Mouse (Mus musculus) intestine, postnatal 0 days (tissue): ENCODE results near the gene Cemip2. TPM values are rescaled to one million over a fixed set of nuclear protein-coding genes. Genes with fewer than 3 reads are reported as not detected.

Experiments
- ATAC-seq: fragments of 200-750 bp; cut with Nextera tagmentation; 2 replicates; pipeline ENCODE4 v1.8.0; 2017; ENCODE audit warnings: mild to moderate bottlenecking, moderate TSS enrichment, moderate library complexity
- H3K27ac ChIP-seq: fragments of 300-500 bp; sonication (generic); 2 replicates; pipeline ENCODE4 v1.5.1; 2014; ENCODE audit warnings: mild to moderate bottlenecking, low read depth, low read length, moderate library complexity
- H3K27me3 ChIP-seq: fragments of 300-500 bp; sonication (generic); replicated peaks from 2 replicates; pipeline ENCODE4 v1.6.1; 2014; ENCODE audit warnings: low read length, mixed read lengths; ENCODE audit not compliant: control insufficient read depth, insufficient read depth
- H3K36me3 ChIP-seq: fragments of 300-500 bp; sonication (generic); 2 replicates; pipeline ENCODE4 v1.6.1; 2014; ENCODE audit warnings: mild to moderate bottlenecking, moderate library complexity; ENCODE audit not compliant: control insufficient read depth, insufficient read depth
- H3K4me1 ChIP-seq: fragments of 300-500 bp; sonication (generic); replicated peaks from 2 replicates; pipeline ENCODE4 v1.6.1; 2014; ENCODE audit warnings: antibody characterized with exemption, low read length, mixed read lengths; ENCODE audit not compliant: control insufficient read depth, insufficient read depth
- H3K4me2 ChIP-seq: fragments of 300-500 bp; sonication (generic); replicated peaks from 2 replicates; pipeline ENCODE4 v1.6.1; 2014; ENCODE audit warnings: low read depth, mild to moderate bottlenecking, moderate library complexity
- H3K4me3 ChIP-seq: fragments of 300-500 bp; sonication (generic); 2 replicates; pipeline ENCODE4 v1.5.1; 2014; ENCODE audit warnings: low read depth, low read length
- H3K9ac ChIP-seq: fragments of 300-500 bp; sonication (generic); 2 replicates; pipeline ENCODE4 v1.6.1; 2014; ENCODE audit warnings: mild to moderate bottlenecking, low read depth, low read length
- H3K9me3 ChIP-seq: fragments of 300-500 bp; sonication (generic); 2 replicates; pipeline ENCODE4 v1.6.1; 2016; ENCODE audit warnings: mixed run types; ENCODE audit not compliant: control insufficient read depth
- CTCF ChIP-seq: sonication (generic); IDR thresholded peaks from 2 replicates; pipeline ENCODE4 v1.5.1; 2016; ENCODE audit warnings: low read depth, mild to moderate bottlenecking, control low read depth, antibody characterized with exemption, moderate library complexity
- WGBS: fragments of 180-500 bp; shearing (Covaris S2); extraction: QIAGEN DNeasy Blood & Tissue Kit; methylation state at CpG from one replicate; pipeline ENCODE4 v1.1.7; 2014; 5-methylcytosine and 5-hydroxymethylcytosine counted together
- polyA plus RNA-seq: library from polyadenylated mRNA; unstranded; fragments of >200 nt; fragmentation: Nextera tagmentation; extraction: Ambion mirVana; gene quantifications from 2 replicates; pipeline ENCODE4 v1.2.1, GENCODE M21; 2015

The Cemip2 gene
- polyA plus RNA-seq, 1 experiment from 2014 or later = 3.3 TPM

GRCm38 (mm10) chr19:21883053-21883452 lies 104.9 kb downstream of the Cemip2 start:
- TF ChIP-seq CTCF = no peak
- no peak for ATAC-seq
- H3K4me2 ChIP-seq = no peak overlapping the region
- no peaks in the 10 kb centered on the region for H3K27me3 ChIP-seq
- H3K4me3 ChIP-seq = no peak overlapping the region
- no peak overlapping the region for H3K9ac ChIP-seq
- H3K4me1 ChIP-seq = no peaks in the 10 kb centered on the region
- H3K27ac ChIP-seq = no peak overlapping the region
- WGBS = 79% methylated on average over 3 of the region's 3 CpGs
- H3K9me3 ChIP-seq = no peaks in the 10 kb centered on the region
- no peaks in the 10 kb centered on the region for H3K36me3 ChIP-seq

GRCm38 (mm10) chr19:21883922-21884321 lies 105.8 kb downstream of the Cemip2 start:
- no peaks in the 10 kb centered on the region for H3K4me1 ChIP-seq
- no peaks in the 10 kb centered on the region for H3K27me3 ChIP-seq
- no peak overlapping the region for H3K9ac ChIP-seq
- H3K4me3 ChIP-seq = no peak overlapping the region
- ATAC-seq = no peak
- no peaks in the 10 kb centered on the region for H3K9me3 ChIP-seq
- 69% methylated on average over 2 of the region's 2 CpGs for WGBS
- H3K4me2 ChIP-seq = no peak overlapping the region
- TF ChIP-seq CTCF = no peak
- no peak overlapping the region for H3K27ac ChIP-seq
- H3K36me3 ChIP-seq = no peaks in the 10 kb centered on the region

- Histone ChIP-seq H3K4me1 (no peaks in the 10 kb centered on the region), H3K9me3 (no peaks in the 10 kb centered on the region), H3K4me2 (no peak overlapping the region), H3K4me3 (no peak overlapping the region), H3K27me3 (no peaks in the 10 kb centered on the region), H3K27ac (no peak overlapping the region), H3K36me3 (no peaks in the 10 kb centered on the region), H3K9ac (no peak overlapping the region)
- ATAC-seq = no peak
- WGBS = 77% methylated on average over 4 of the region's 4 CpGs
- TF ChIP-seq CTCF = no peak
Measured at GRCm38 (mm10) chr19:21884385-21884784, 106.2 kb downstream of the Cemip2 start.

- Histone ChIP-seq H3K27ac (no peak overlapping the region), H3K9ac (no peak overlapping the region), H3K9me3 (no peaks in the 10 kb centered on the region), H3K4me2 (no peak overlapping the region), H3K27me3 (no peaks in the 10 kb centered on the region), H3K4me1 (no peaks in the 10 kb centered on the region), H3K4me3 (no peak overlapping the region), H3K36me3 (no peaks in the 10 kb centered on the region)
- TF ChIP-seq CTCF = no peak
- ATAC-seq = no peak
- WGBS = 52% methylated on average over 4 of the region's 4 CpGs
Measured at GRCm38 (mm10) chr19:21886166-21886657, 108.1 kb downstream of the Cemip2 start.

GRCm38 (mm10) chr19:21890699-21891098 lies 112.6 kb downstream of the Cemip2 start:
- H3K9ac ChIP-seq = no peak overlapping the region
- no peaks in the 10 kb centered on the region for H3K4me1 ChIP-seq
- no peak for ATAC-seq
- no peaks in the 10 kb centered on the region for H3K9me3 ChIP-seq
- WGBS = 51% methylated on average over 2 of the region's 2 CpGs
- no peak overlapping the region for H3K27ac ChIP-seq
- H3K36me3 ChIP-seq = no peaks in the 10 kb centered on the region
- TF ChIP-seq CTCF = no peak
- no peaks in the 10 kb centered on the region for H3K27me3 ChIP-seq
- H3K4me3 ChIP-seq = no peak overlapping the region
- H3K4me2 ChIP-seq = no peak overlapping the region

GRCm38 (mm10) chr19:21894792-21895191 lies 116.7 kb downstream of the Cemip2 start:
- 96% methylated on average over 3 of the region's 3 CpGs for WGBS
- no peak for ATAC-seq
- Histone ChIP-seq H3K4me1 (no peaks in the 10 kb centered on the region), H3K9me3 (no peaks in the 10 kb centered on the region), H3K27ac (no peak overlapping the region), H3K9ac (no peak overlapping the region), H3K4me2 (no peak overlapping the region), H3K27me3 (no peaks in the 10 kb centered on the region), H3K4me3 (no peak overlapping the region), H3K36me3 (no peaks in the 10 kb centered on the region)
- TF ChIP-seq CTCF = no peak

- no peak overlapping the region for H3K4me2 ChIP-seq
- H3K4me1 ChIP-seq = no peaks in the 10 kb centered on the region
- no peak overlapping the region for H3K9ac ChIP-seq
- H3K4me3 ChIP-seq = no peak overlapping the region
- 75% methylated on average over 5 of the region's 5 CpGs for WGBS
- no peaks in the 10 kb centered on the region for H3K9me3 ChIP-seq
- no peak for ATAC-seq
- no peaks in the 10 kb centered on the region for H3K36me3 ChIP-seq
- TF ChIP-seq CTCF = no peak
- no peaks in the 10 kb centered on the region for H3K27me3 ChIP-seq
- H3K27ac ChIP-seq = no peak overlapping the region
Measured at GRCm38 (mm10) chr19:21895540-21895939, 117.4 kb downstream of the Cemip2 start.
